Mouse (Mus musculus): ENCODE measurements at regions not wholly inside any gene's neighbourhood (a gene's known extent, or its start where the extent isn't known, plus 50 kb on each side); places are given as distances from the start of the nearest gene placed in this dataset.

- DNase-seq, result peak; percentile 87
These were observed 54.8 kb downstream of the Foxb1 start for GRCm38 (mm10) chr9:69705942-69706341.

- DNase-seq, result peak; percentile 78
These were observed 55.7 kb downstream of the Foxb1 start for GRCm38 (mm10) chr9:69705071-69705470.

GRCm38 (mm10) chr9:69703731-69704130 is 57.0 kb downstream of the Foxb1 start:
- peak; percentile 25 for DNase-seq

GRCm38 (mm10) chr9:69702156-69702928 is 58.4 kb downstream of the Foxb1 start:
- peak; percentile 39 for DNase-seq

- DNase-seq, result peak; percentile 66
These were observed 60.0 kb downstream of the Foxb1 start for GRCm38 (mm10) chr9:69700696-69701095.

- DNase-seq, result peak; percentile 5
These were observed 69.0 kb downstream of the Foxb1 start for GRCm38 (mm10) chr9:69691756-69692155.

GRCm38 (mm10) chr9:69687349-69688123 is 73.2 kb downstream of the Foxb1 start:
- peak; percentile 72 for DNase-seq

- peak; percentile 69 for DNase-seq
These were observed 74.0 kb downstream of the Foxb1 start for GRCm38 (mm10) chr9:69686766-69687165.

- DNase-seq, result peak; percentile 34
These were observed 75.1 kb downstream of the Foxb1 start for GRCm38 (mm10) chr9:69685630-69686029.

- peak; percentile 76 for DNase-seq
These were observed 79.1 kb downstream of the Foxb1 start for GRCm38 (mm10) chr9:69681372-69682213.

- DNase-seq, result no peak
These were observed 82.1 kb downstream of the Foxb1 start for GRCm38 (mm10) chr9:69678634-69679033.

GRCm38 (mm10) chr9:69673463-69674105 is 87.2 kb downstream of the Foxb1 start:
- no peak for DNase-seq

- DNase-seq, result peak; percentile 64
These were observed 87.9 kb downstream of the Foxb1 start for GRCm38 (mm10) chr9:69672657-69673462.

GRCm38 (mm10) chr9:69671199-69671598 is 89.5 kb downstream of the Foxb1 start:
- DNase-seq, result no peak

GRCm38 (mm10) chr9:69670551-69671044 is 90.1 kb downstream of the Foxb1 start:
- DNase-seq, result peak; percentile 40

GRCm38 (mm10) chr9:69669611-69670550 is 90.9 kb downstream of the Foxb1 start:
- DNase-seq, result peak; percentile 49

GRCm38 (mm10) chr9:69668475-69669090 is 92.2 kb downstream of the Foxb1 start:
- peak; percentile 74 for DNase-seq

GRCm38 (mm10) chr9:69667064-69667533 is 93.6 kb downstream of the Foxb1 start:
- peak; percentile 88 for DNase-seq

GRCm38 (mm10) chr9:69664201-69664600 is 96.5 kb downstream of the Foxb1 start:
- peak; percentile 71 for DNase-seq

GRCm38 (mm10) chr9:69662394-69662793 is 98.3 kb downstream of the Foxb1 start:
- DNase-seq, result no peak
